Mouse (Mus musculus): ENCODE results near the gene Apol8. TPM values are rescaled to one million over a fixed set of nuclear protein-coding genes. Genes with fewer than 3 reads are reported as not detected.
A peak's percentile ranks its signal among the peaks of the same experiment; 100 is the strongest.
"Not testable (repeated sequence)": the region's sequence is repeated elsewhere in the genome, so short reads cannot be mapped to it uniquely, and the experiment has no call there.

Apol8 gene
- polyA plus RNA-seq, 1 experiment from 2014 or later, result 0.19 TPM

DNA sequence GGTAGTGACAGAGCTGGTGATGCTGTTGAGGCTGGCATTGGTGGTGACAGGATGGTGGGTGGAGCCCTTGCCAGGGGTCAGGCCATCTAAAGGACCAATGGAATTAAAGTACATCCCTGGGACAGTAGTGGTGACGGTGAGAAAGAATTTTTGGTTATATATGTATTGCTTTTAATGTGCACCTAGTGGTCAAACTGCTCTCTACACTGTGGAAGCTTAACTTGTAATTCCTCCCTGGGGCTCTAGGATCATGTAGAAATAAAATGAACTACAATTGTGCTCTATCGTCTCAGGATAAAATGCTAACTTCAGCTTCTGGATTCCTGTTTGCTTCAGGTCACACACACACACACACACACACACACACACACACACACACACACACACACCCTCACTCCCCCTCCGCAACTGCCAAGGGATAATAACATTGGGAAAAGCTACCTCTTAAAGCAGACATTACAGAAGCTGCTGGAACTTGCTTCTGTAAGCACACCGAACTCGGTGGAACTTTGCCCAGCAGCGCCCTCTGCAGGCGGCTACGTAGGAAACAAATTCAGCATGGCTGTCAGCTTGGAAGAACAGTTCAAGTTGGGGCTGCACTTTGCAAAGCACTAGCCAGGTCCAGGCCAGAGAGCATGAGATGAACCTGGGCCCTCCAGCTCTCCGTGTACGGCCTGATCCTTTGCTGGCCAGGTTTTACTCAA lies 32.4 kb downstream of the Apol8 start:
- H3K4me1 ChIP-seq (ENCODE audit: insufficient read depth, low read length); H3K27ac ChIP-seq (ENCODE audit: low read length); H3K36me3 ChIP-seq (ENCODE audit: insufficient read depth, low read length); H3K9me3 ChIP-seq (ENCODE audit: low read length); H3K4me2 ChIP-seq (replicated peaks; ENCODE audit: low read depth, low read length); H3K9ac ChIP-seq (replicated peaks; ENCODE audit: low read length); ATAC-seq (ENCODE audit: low FRiP score, low TSS enrichment); H3K4me3 ChIP-seq (ENCODE audit: low read length); H3K27me3 ChIP-seq (ENCODE audit: insufficient read depth, low read length): not testable (repeated sequence)
- WGBS, result 14% methylated on average over 2 of the region's 10 CpGs

DNA sequence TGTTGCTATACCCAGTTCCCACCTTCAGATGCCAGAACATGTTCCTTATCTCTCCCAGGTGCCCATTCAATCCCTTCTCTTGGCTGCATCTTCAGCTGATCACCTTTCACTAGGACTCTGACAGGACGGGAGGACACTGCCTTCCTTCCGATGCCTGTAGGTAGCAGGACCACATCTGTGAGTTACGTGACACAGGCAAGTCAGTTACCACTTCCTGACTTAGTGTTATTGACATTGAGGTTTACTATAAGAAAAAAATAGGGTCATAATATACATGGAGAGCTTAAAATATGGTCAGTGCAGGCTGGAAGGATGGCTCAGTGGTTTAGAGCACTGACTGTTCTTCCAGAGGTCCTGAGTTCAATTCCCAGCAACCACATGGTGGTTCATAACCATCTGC lies 35.3 kb downstream of the Apol8 start:
- no CpG with 5 or more reads among the region's 3 CpGs for WGBS
- not testable (repeated sequence) for H3K27me3 ChIP-seq (ENCODE audit: insufficient read depth, low read length); H3K9me3 ChIP-seq (ENCODE audit: low read length)

DNA sequence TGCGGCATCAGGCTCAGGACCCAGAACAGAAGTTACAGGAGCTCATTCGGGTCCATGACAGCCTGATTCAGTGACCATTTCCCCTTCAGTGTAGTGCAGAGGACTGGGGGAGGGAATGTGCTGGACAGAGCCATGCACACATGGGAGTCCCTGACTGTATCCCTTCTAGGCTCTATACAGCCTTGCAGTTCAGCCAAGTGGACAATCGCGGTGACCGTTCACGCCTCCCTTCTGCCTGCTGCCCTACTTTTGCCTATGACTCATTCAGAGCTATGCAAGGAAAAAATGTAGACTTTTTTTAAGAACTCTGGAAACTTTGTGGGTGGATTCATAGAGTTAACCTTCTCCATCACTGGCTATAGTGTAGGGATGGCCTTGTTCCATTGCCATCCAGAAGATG lies 38.6 kb downstream of the Apol8 start:
- ATAC-seq (ENCODE audit: low FRiP score, low TSS enrichment), result peak; percentile 71; the same call in 1 of the 2 replicates
- H3K27ac ChIP-seq (ENCODE audit: low read length); H3K4me1 ChIP-seq (ENCODE audit: insufficient read depth, low read length); H3K4me3 ChIP-seq (ENCODE audit: low read length); H3K4me2 ChIP-seq (replicated peaks; ENCODE audit: low read depth, low read length); H3K9me3 ChIP-seq (ENCODE audit: low read length); H3K27me3 ChIP-seq (ENCODE audit: insufficient read depth, low read length); H3K9ac ChIP-seq (replicated peaks; ENCODE audit: low read length); H3K36me3 ChIP-seq (ENCODE audit: insufficient read depth, low read length): not testable (repeated sequence)
- WGBS, result 33% methylated on average over 2 of the region's 6 CpGs

More for the DNA sequence above, 35.3 kb downstream of the Apol8 start:
- H3K36me3 ChIP-seq (ENCODE audit: insufficient read depth, low read length); H3K4me1 ChIP-seq (ENCODE audit: insufficient read depth, low read length); H3K27ac ChIP-seq (ENCODE audit: low read length); H3K4me3 ChIP-seq (ENCODE audit: low read length); ATAC-seq (ENCODE audit: low FRiP score, low TSS enrichment); H3K4me2 ChIP-seq (replicated peaks; ENCODE audit: low read depth, low read length); H3K9ac ChIP-seq (replicated peaks; ENCODE audit: low read length): not testable (repeated sequence)

GRCm38 (mm10) chr15:77708936-77709335 lies 47.9 kb downstream of the Apol8 start:
- H3K27ac ChIP-seq (ENCODE audit: low read length); H3K4me3 ChIP-seq (ENCODE audit: low read length); H3K9ac ChIP-seq (replicated peaks; ENCODE audit: low read length); H3K27me3 ChIP-seq (ENCODE audit: insufficient read depth, low read length); H3K4me2 ChIP-seq (replicated peaks; ENCODE audit: low read depth, low read length); H3K4me1 ChIP-seq (ENCODE audit: insufficient read depth, low read length); H3K36me3 ChIP-seq (ENCODE audit: insufficient read depth, low read length); H3K9me3 ChIP-seq (ENCODE audit: low read length); ATAC-seq (ENCODE audit: low FRiP score, low TSS enrichment): not testable (repeated sequence)
- no CpG with 5 or more reads among the region's 1 CpGs for WGBS

GRCm38 (mm10) chr15:77705306-77705705 lies 51.5 kb downstream of the Apol8 start:
- not testable (repeated sequence) for H3K27ac ChIP-seq (ENCODE audit: low read length); H3K4me2 ChIP-seq (replicated peaks; ENCODE audit: low read depth, low read length); ATAC-seq (ENCODE audit: low FRiP score, low TSS enrichment); H3K9me3 ChIP-seq (ENCODE audit: low read length); H3K9ac ChIP-seq (replicated peaks; ENCODE audit: low read length); H3K4me3 ChIP-seq (ENCODE audit: low read length); H3K4me1 ChIP-seq (ENCODE audit: insufficient read depth, low read length); H3K27me3 ChIP-seq (ENCODE audit: insufficient read depth, low read length); H3K36me3 ChIP-seq (ENCODE audit: insufficient read depth, low read length)
- WGBS, result 61% methylated on average over 3 of the region's 3 CpGs

- 83% methylated on average over 4 of the region's 4 CpGs for WGBS
- H3K4me3 ChIP-seq (ENCODE audit: low read length); H3K36me3 ChIP-seq (ENCODE audit: insufficient read depth, low read length); H3K9ac ChIP-seq (replicated peaks; ENCODE audit: low read length); H3K4me2 ChIP-seq (replicated peaks; ENCODE audit: low read depth, low read length); H3K27me3 ChIP-seq (ENCODE audit: insufficient read depth, low read length); H3K9me3 ChIP-seq (ENCODE audit: low read length); H3K4me1 ChIP-seq (ENCODE audit: insufficient read depth, low read length); ATAC-seq (ENCODE audit: low FRiP score, low TSS enrichment); H3K27ac ChIP-seq (ENCODE audit: low read length): not testable (repeated sequence)
Observed at GRCm38 (mm10) chr15:77698656-77699055, 58.1 kb downstream of the Apol8 start, which contains the start of gene Apol7e. Gene Apol7e, plus strand, starts transcription at chr15:77698857.

Other genes with a start within 250 kb of the Apol8 start
- not detected in 2 replicates for gene Apol11a, start 248.7 kb downstream of the Apol8 start, polyA plus RNA-seq (2015; fragmentation: Nextera tagmentation; extraction: Ambion mirVana)
- not detected in 2 replicates for gene Apol7c, start 223.7 kb downstream of the Apol8 start, polyA plus RNA-seq (2015; fragmentation: Nextera tagmentation; extraction: Ambion mirVana)
- not detected in 2 replicates for gene 1700025B11Rik, start 195.1 kb downstream of the Apol8 start, polyA plus RNA-seq (2015; fragmentation: Nextera tagmentation; extraction: Ambion mirVana)
- gene Apol10b, start 160.9 kb downstream of the Apol8 start, polyA plus RNA-seq (2015; fragmentation: Nextera tagmentation; extraction: Ambion mirVana), result 0.19 and 0.22 TPM in 2 replicates
- not detected in 2 replicates for gene Gm36245, start 157.7 kb downstream of the Apol8 start, polyA plus RNA-seq (2015; fragmentation: Nextera tagmentation; extraction: Ambion mirVana)
- 0.07 TPM in 1 of 2 replicates, not detected in the other for gene Apol11b, start 113.7 kb downstream of the Apol8 start, polyA plus RNA-seq (2015; fragmentation: Nextera tagmentation; extraction: Ambion mirVana)
- gene Apol7e, start 58.1 kb downstream of the Apol8 start, polyA plus RNA-seq (2015; fragmentation: Nextera tagmentation; extraction: Ambion mirVana), result not detected in 2 replicates
- 0.20 TPM in 1 of 2 replicates, not detected in the other for gene Apol9b, start 28.0 kb downstream of the Apol8 start, polyA plus RNA-seq (2015; fragmentation: Nextera tagmentation; extraction: Ambion mirVana)
- gene Myh9, start 85.2 kb upstream of the Apol8 start, polyA plus RNA-seq (2015; fragmentation: Nextera tagmentation; extraction: Ambion mirVana), result 55.4 and 64.5 TPM in 2 replicates
- gene Txn2, start 172.0 kb upstream of the Apol8 start, polyA plus RNA-seq (2015; fragmentation: Nextera tagmentation; extraction: Ambion mirVana), result 275 and 307 TPM in 2 replicates
- 4.9 and 5.2 TPM in 2 replicates for gene Foxred2, start 199.7 kb upstream of the Apol8 start, polyA plus RNA-seq (2015; fragmentation: Nextera tagmentation; extraction: Ambion mirVana)
- 212 and 222 TPM in 2 replicates for gene Eif3d, start 213.8 kb upstream of the Apol8 start, polyA plus RNA-seq (2015; fragmentation: Nextera tagmentation; extraction: Ambion mirVana)

Measured in kidney, embryonic 16.5 days (tissue).